Mouse (Mus musculus): Measurements from ENCODE around the gene Bub1b. TPM values are rescaled to one million over a fixed set of nuclear protein-coding genes. Genes with fewer than 3 reads are reported as not detected.

Gene Bub1b
- polyA plus RNA-seq, 1 experiment = 25.6 TPM

GRCm38 (mm10) chr2:118680926-118681325 is 82.9 kb downstream of the Bub1b start:
- Histone ChIP-seq H3ac (ENCODE audit: control insufficient read depth, insufficient read length) (no peak overlapping the region), H3K36me3 (ENCODE audit: control insufficient read depth, insufficient read depth) (no peaks in the 10 kb centered on the region), H3K4me3 (no peak overlapping the region), H3K79me2 (ENCODE audit: control insufficient read depth, insufficient read depth) (no peaks in the 10 kb centered on the region), H3K27me3 (ENCODE audit: control insufficient read depth, insufficient read depth, insufficient read length) (peaks cover 20% of the 10 kb centered on the region), H3K4me2 (ENCODE audit: low read depth) (no peak overlapping the region)
- TF ChIP-seq MYOD1 (IDR thresholded peaks at IDR 0.05; ENCODE audit: control insufficient read depth in 1 of 3, insufficient read length in 2 of 3, low read depth in 2 of 3) = no peak
- TF ChIP-seq MYOG (IDR thresholded peaks at IDR 0.05; ENCODE audit: control insufficient read depth in 1 of 3, insufficient read depth in 1 of 3, insufficient read length in 2 of 3, low read depth in 2 of 3) = no peak
- no peak for TF ChIP-seq E2F4 (IDR thresholded peaks at IDR 0.05; ENCODE audit: insufficient read depth)
- TF ChIP-seq POLR2AphosphoS2 (IDR thresholded peaks at IDR 0.05; ENCODE audit: insufficient read length, low read depth) = no peak
- no peak for TF ChIP-seq TCF12 (IDR thresholded peaks at IDR 0.05; ENCODE audit: insufficient read depth, poor library complexity, severe bottlenecking)
- no peak for TF ChIP-seq POLR2A (IDR thresholded peaks at IDR 0.05; ENCODE audit: insufficient read length, low read depth)

GRCm38 (mm10) chr2:118682544-118683260 is 84.7 kb downstream of the Bub1b start:
- Histone ChIP-seq H3K36me3 (ENCODE audit: control insufficient read depth, insufficient read depth) (no peaks in the 10 kb centered on the region), H3ac (ENCODE audit: control insufficient read depth, insufficient read length) (no peak overlapping the region), H3K4me2 (ENCODE audit: low read depth) (no peak overlapping the region), H3K4me3 (no peak overlapping the region), H3K27me3 (ENCODE audit: control insufficient read depth, insufficient read depth, insufficient read length) (peaks cover 4% of the 10 kb centered on the region), H3K79me2 (ENCODE audit: control insufficient read depth, insufficient read depth) (no peaks in the 10 kb centered on the region)
- TF ChIP-seq USF1 (IDR thresholded peaks at IDR 0.05; ENCODE audit: low read depth) (no peak), POLR2A (IDR thresholded peaks at IDR 0.05; ENCODE audit: insufficient read length, low read depth) (no peak), TCF12 (IDR thresholded peaks at IDR 0.05; ENCODE audit: insufficient read depth, poor library complexity, severe bottlenecking) (no peak), E2F4 (IDR thresholded peaks at IDR 0.05; ENCODE audit: insufficient read depth) (no peak), MYOD1 (IDR thresholded peaks at IDR 0.05; ENCODE audit: control insufficient read depth in 1 of 3, insufficient read length in 2 of 3, low read depth in 2 of 3) (no peak), CEBPB (IDR thresholded peaks at IDR 0.05; ENCODE audit: insufficient read depth, poor library complexity, severe bottlenecking) (no peak), SRF (IDR thresholded peaks at IDR 0.05; ENCODE audit: control insufficient read depth, insufficient read length, low read depth) (no peak), REST (IDR thresholded peaks at IDR 0.05; ENCODE audit: insufficient read depth, insufficient read length) (no peak), MYOG (IDR thresholded peaks at IDR 0.05; ENCODE audit: control insufficient read depth in 1 of 3, insufficient read depth in 1 of 3, insufficient read length in 2 of 3, low read depth in 2 of 3) (no peak), POLR2AphosphoS2 (IDR thresholded peaks at IDR 0.05; ENCODE audit: insufficient read length, low read depth) (no peak), MAX (IDR thresholded peaks at IDR 0.05; ENCODE audit: low read depth) (no peak), TCF3 (IDR thresholded peaks at IDR 0.05; ENCODE audit: insufficient read length, low read depth) (no peak)

GRCm38 (mm10) chr2:118685088-118685487 is 87.1 kb downstream of the Bub1b start:
- H3K36me3 ChIP-seq (ENCODE audit: control insufficient read depth, insufficient read depth) = no peaks in the 10 kb centered on the region
- H3K27me3 ChIP-seq (ENCODE audit: control insufficient read depth, insufficient read depth, insufficient read length) = peaks cover 4% of the 10 kb centered on the region
- no peak overlapping the region for H3K4me2 ChIP-seq (ENCODE audit: low read depth)
- TF ChIP-seq REST (IDR thresholded peaks at IDR 0.05; ENCODE audit: insufficient read depth, insufficient read length) = no peak
- TF ChIP-seq E2F4 (IDR thresholded peaks at IDR 0.05; ENCODE audit: insufficient read depth) = no peak
- no peak for TF ChIP-seq POLR2AphosphoS2 (IDR thresholded peaks at IDR 0.05; ENCODE audit: insufficient read length, low read depth)
- no peak for TF ChIP-seq USF1 (IDR thresholded peaks at IDR 0.05; ENCODE audit: low read depth)
- TF ChIP-seq CEBPB (IDR thresholded peaks at IDR 0.05; ENCODE audit: insufficient read depth, poor library complexity, severe bottlenecking) = no peak
- no peak for TF ChIP-seq TCF3 (IDR thresholded peaks at IDR 0.05; ENCODE audit: insufficient read length, low read depth)
- no peak for TF ChIP-seq MAX (IDR thresholded peaks at IDR 0.05; ENCODE audit: low read depth)
- TF ChIP-seq POLR2A (IDR thresholded peaks at IDR 0.05; ENCODE audit: insufficient read length, low read depth) = no peak
- TF ChIP-seq MYOG (IDR thresholded peaks at IDR 0.05; ENCODE audit: control insufficient read depth in 1 of 3, insufficient read depth in 1 of 3, insufficient read length in 2 of 3, low read depth in 2 of 3) = no peak
- no peak for TF ChIP-seq TCF12 (IDR thresholded peaks at IDR 0.05; ENCODE audit: insufficient read depth, poor library complexity, severe bottlenecking)
- TF ChIP-seq MYOD1 (IDR thresholded peaks at IDR 0.05; ENCODE audit: control insufficient read depth in 1 of 3, insufficient read length in 2 of 3, low read depth in 2 of 3) = no peak
- TF ChIP-seq SRF (IDR thresholded peaks at IDR 0.05; ENCODE audit: control insufficient read depth, insufficient read length, low read depth) = no peak
- H3K4me3 ChIP-seq = no peak overlapping the region
- H3ac ChIP-seq (ENCODE audit: control insufficient read depth, insufficient read length) = no peak overlapping the region
- no peaks in the 10 kb centered on the region for H3K79me2 ChIP-seq (ENCODE audit: control insufficient read depth, insufficient read depth)

GRCm38 (mm10) chr2:118686693-118687092 is 88.7 kb downstream of the Bub1b start:
- peaks cover 4% of the 10 kb centered on the region for H3K27me3 ChIP-seq (ENCODE audit: control insufficient read depth, insufficient read depth, insufficient read length)
- H3K36me3 ChIP-seq (ENCODE audit: control insufficient read depth, insufficient read depth) = no peaks in the 10 kb centered on the region
- TF ChIP-seq POLR2AphosphoS2 (IDR thresholded peaks at IDR 0.05; ENCODE audit: insufficient read length, low read depth) = no peak
- no peak for TF ChIP-seq MYOG (IDR thresholded peaks at IDR 0.05; ENCODE audit: control insufficient read depth in 1 of 3, insufficient read depth in 1 of 3, insufficient read length in 2 of 3, low read depth in 2 of 3)
- no peak for TF ChIP-seq USF1 (IDR thresholded peaks at IDR 0.05; ENCODE audit: low read depth)
- no peak for TF ChIP-seq REST (IDR thresholded peaks at IDR 0.05; ENCODE audit: insufficient read depth, insufficient read length)
- TF ChIP-seq SRF (IDR thresholded peaks at IDR 0.05; ENCODE audit: control insufficient read depth, insufficient read length, low read depth) = no peak
- no peak for TF ChIP-seq E2F4 (IDR thresholded peaks at IDR 0.05; ENCODE audit: insufficient read depth)
- TF ChIP-seq TCF12 (IDR thresholded peaks at IDR 0.05; ENCODE audit: insufficient read depth, poor library complexity, severe bottlenecking) = no peak
- TF ChIP-seq POLR2A (IDR thresholded peaks at IDR 0.05; ENCODE audit: insufficient read length, low read depth) = no peak
- TF ChIP-seq CEBPB (IDR thresholded peaks at IDR 0.05; ENCODE audit: insufficient read depth, poor library complexity, severe bottlenecking) = no peak
- no peak for TF ChIP-seq MYOD1 (IDR thresholded peaks at IDR 0.05; ENCODE audit: control insufficient read depth in 1 of 3, insufficient read length in 2 of 3, low read depth in 2 of 3)
- no peak for TF ChIP-seq MAX (IDR thresholded peaks at IDR 0.05; ENCODE audit: low read depth)
- TF ChIP-seq TCF3 (IDR thresholded peaks at IDR 0.05; ENCODE audit: insufficient read length, low read depth) = no peak
- H3ac ChIP-seq (ENCODE audit: control insufficient read depth, insufficient read length) = no peak overlapping the region
- no peak overlapping the region for H3K4me2 ChIP-seq (ENCODE audit: low read depth)
- no peaks in the 10 kb centered on the region for H3K79me2 ChIP-seq (ENCODE audit: control insufficient read depth, insufficient read depth)
- no peak overlapping the region for H3K4me3 ChIP-seq
